Mouse (Mus musculus) MEL (cell line): ENCODE results near the gene Olfr373.

ENCODE experiments used
- CHD1 ChIP-seq: IDR thresholded peaks from 2 replicates; pipeline ENCODE4 v1.6.1; 2012; ENCODE audit warnings: low read depth, mild to moderate bottlenecking, inconsistent platforms, low read length, improper control_type of control experiment
- CTCF ChIP-seq, 3 experiments: IDR thresholded peaks in 2 of 3; conservative IDR thresholded peaks in 1 of 3; 2 replicates each; pipeline ENCODE4 v1.5.1; 2011 to 2012; ENCODE audit warnings: low read length in 3 of 3, low read depth in 2 of 3, mild to moderate bottlenecking in 2 of 3, improper control_type of control experiment in 1 of 3, inconsistent platforms in 1 of 3, mixed read lengths in 1 of 3, moderate library complexity in 1 of 3; ENCODE audit not compliant: control insufficient read depth in 1 of 3, insufficient read depth in 1 of 3, poor library complexity in 1 of 3, severe bottlenecking in 1 of 3
- EP300 ChIP-seq, 2 experiments: IDR thresholded peaks; 2 replicates each; pipeline ENCODE4 v1.6.1; 2011; ENCODE audit warnings: improper control_type of control experiment in 2 of 2, low read length in 2 of 2, low read depth in 1 of 2, mild to moderate bottlenecking in 1 of 2
- GATA1 ChIP-seq: IDR thresholded peaks from 2 replicates; pipeline ENCODE4 v1.6.1; 2011; ENCODE audit warnings: low read depth, low read length, improper control_type of control experiment
- MAFK ChIP-seq: IDR thresholded peaks from 2 replicates; pipeline ENCODE4 v1.6.1; 2011; ENCODE audit warnings: low read depth, mild to moderate bottlenecking, low read length, improper control_type of control experiment, borderline replicate concordance
- POLR2A ChIP-seq, 2 experiments: IDR thresholded peaks; 2 replicates each; pipeline ENCODE4 v1.6.1; 2011 to 2012; ENCODE audit warnings: low read length in 2 of 2, mild to moderate bottlenecking in 2 of 2, control low read depth in 1 of 2, improper control_type of control experiment in 1 of 2, low read depth in 1 of 2, moderate library complexity in 1 of 2; ENCODE audit not compliant: control insufficient read depth in 1 of 2, insufficient read depth in 1 of 2, poor library complexity in 1 of 2
- TBP ChIP-seq: IDR thresholded peaks from 2 replicates; pipeline ENCODE4 v1.8.0; 2011; ENCODE audit warnings: low read depth, low read length, improper control_type of control experiment
- UBTF ChIP-seq: IDR thresholded peaks from 2 replicates; pipeline ENCODE4 v1.6.1; 2012; ENCODE audit warnings: low read depth, mild to moderate bottlenecking, inconsistent platforms, low read length, improper control_type of control experiment, moderate library complexity, borderline replicate concordance; ENCODE audit not compliant: insufficient read depth

DNA sequence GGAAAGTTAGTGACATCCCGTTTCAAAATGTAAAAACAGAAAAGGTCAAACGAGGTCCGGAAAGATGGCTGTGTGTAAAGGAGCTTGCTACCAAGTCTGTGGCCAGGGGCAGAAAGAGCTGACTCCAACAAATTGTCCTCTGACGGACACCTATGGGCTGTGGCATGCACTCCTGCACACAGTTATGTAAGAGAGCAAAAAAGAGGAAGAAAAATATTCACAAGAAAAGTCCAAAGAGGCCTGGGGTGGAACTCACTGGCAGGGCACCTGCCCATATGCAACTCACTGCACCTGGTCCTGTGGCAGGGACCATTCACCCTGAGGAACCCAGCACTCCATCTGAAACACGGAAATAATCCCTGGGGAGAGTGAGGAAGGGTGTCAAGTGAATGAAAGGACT, 1.8 kb downstream of the Olfr373 start:
- TF ChIP-seq CTCF (IDR thresholded peaks at IDR 0.05 in 2 of 3, conservative IDR thresholded peaks at IDR 0.05 in 1 of 3; ENCODE audit: control insufficient read depth in 1 of 3, insufficient read depth in 1 of 3, low read depth in 2 of 3, low read length in 3 of 3, poor library complexity in 1 of 3, severe bottlenecking in 1 of 3) (no peak), EP300 (IDR thresholded peaks at IDR 0.05; ENCODE audit: low read depth in 1 of 2, low read length in 2 of 2) (no peak), TBP (no peak), GATA1 (no peak), POLR2A (IDR thresholded peaks at IDR 0.05; ENCODE audit: control insufficient read depth in 1 of 2, insufficient read depth in 1 of 2, low read depth in 1 of 2, low read length in 2 of 2, poor library complexity in 1 of 2) (no peak), UBTF (no peak), MAFK (no peak), CHD1 (no peak)
